Mouse (Mus musculus): ENCODE results near the gene Ice2. TPM values are rescaled to one million over a fixed set of nuclear protein-coding genes. Genes with fewer than 3 reads are reported as not detected.

Gene Ice2
- polyA plus RNA-seq, 1 experiment: 8.4 TPM

- DNase-seq (ENCODE audit: extremely low spot score in 1 of 2, low spot score in 1 of 2): no peak
Observed at GRCm38 (mm10) chr9:69457747-69458625, 60.3 kb downstream of the Ice2 start.

- no peak for DNase-seq (ENCODE audit: extremely low spot score in 1 of 2, low spot score in 1 of 2)
Observed at GRCm38 (mm10) chr9:69458982-69459381, 61.3 kb downstream of the Ice2 start.

GRCm38 (mm10) chr9:69459876-69460275 lies 62.2 kb downstream of the Ice2 start:
- DNase-seq (ENCODE audit: extremely low spot score in 1 of 2, low spot score in 1 of 2): no peak

- no peak for DNase-seq (ENCODE audit: extremely low spot score in 1 of 2, low spot score in 1 of 2)
Observed at GRCm38 (mm10) chr9:69463046-69463445, 65.3 kb downstream of the Ice2 start.

GRCm38 (mm10) chr9:69464109-69464756 lies 66.5 kb downstream of the Ice2 start:
- DNase-seq (ENCODE audit: extremely low spot score in 1 of 2, low spot score in 1 of 2): no peak

- no peak for DNase-seq (ENCODE audit: extremely low spot score in 1 of 2, low spot score in 1 of 2)
Observed at GRCm38 (mm10) chr9:69466098-69466497, 68.4 kb downstream of the Ice2 start.

GRCm38 (mm10) chr9:69467310-69467939 lies 69.7 kb downstream of the Ice2 start:
- no peak for DNase-seq (ENCODE audit: extremely low spot score in 1 of 2, low spot score in 1 of 2)

GRCm38 (mm10) chr9:69468991-69469390 lies 71.3 kb downstream of the Ice2 start:
- DNase-seq (ENCODE audit: extremely low spot score in 1 of 2, low spot score in 1 of 2): no peak

- no peak for DNase-seq (ENCODE audit: extremely low spot score in 1 of 2, low spot score in 1 of 2)
Observed at GRCm38 (mm10) chr9:69470362-69470761, 72.7 kb downstream of the Ice2 start.

- DNase-seq (ENCODE audit: extremely low spot score in 1 of 2, low spot score in 1 of 2): no peak
Observed at GRCm38 (mm10) chr9:69470921-69471320, 73.2 kb downstream of the Ice2 start.

- no peak for DNase-seq (ENCODE audit: extremely low spot score in 1 of 2, low spot score in 1 of 2)
Observed at GRCm38 (mm10) chr9:69472724-69473123, 75.0 kb downstream of the Ice2 start.

GRCm38 (mm10) chr9:69475873-69476272 lies 78.2 kb downstream of the Ice2 start:
- DNase-seq (ENCODE audit: extremely low spot score in 1 of 2, low spot score in 1 of 2): no peak

- no peak for DNase-seq (ENCODE audit: extremely low spot score in 1 of 2, low spot score in 1 of 2)
Observed at GRCm38 (mm10) chr9:69477195-69477823, 79.6 kb downstream of the Ice2 start.

- DNase-seq (ENCODE audit: extremely low spot score in 1 of 2, low spot score in 1 of 2): no peak
Observed at GRCm38 (mm10) chr9:69477824-69478222, 80.1 kb downstream of the Ice2 start.

GRCm38 (mm10) chr9:69480344-69480743 lies 82.6 kb downstream of the Ice2 start:
- peak; percentile 24 to 95 for DNase-seq (ENCODE audit: extremely low spot score in 1 of 2, low spot score in 1 of 2)

Other genes starting within 250 kb of the Ice2 start
- gene Anxa2, start 55.7 kb downstream of the Ice2 start, polyA plus RNA-seq (2012; rRNA removed): 21.2 and 22.7 TPM in 2 replicates